Mouse (Mus musculus): ENCODE data around the gene Gm14851. TPM values are rescaled to one million over a fixed set of nuclear protein-coding genes. Genes with fewer than 3 reads are reported as not detected.

The Gm14851 gene
- not detected for total RNA-seq (2023)

GRCm38 (mm10) chr8:21095950-21096349 lies at the start of gene Gm14851:
Gm14851 (minus strand) TSS chr8:21096050.

GRCm38 (mm10) chr8:21134342-21134741 lies 38.5 kb upstream of the Gm14851 start, which contains the start of gene Defa30:
Defa30 (plus strand) TSS chr8:21134642.

GRCm38 (mm10) chr8:21084142-21084541 lies 11.7 kb downstream of the Gm14851 start, which contains the start of gene Defa25:
Defa25 (plus strand) TSS chr8:21084442.

GRCm38 (mm10) chr8:21064738-21065137 lies 31.1 kb downstream of the Gm14851 start, which contains the start of gene Defa35:
Defa35 (plus strand) TSS chr8:21065038.

GRCm38 (mm10) chr8:21054747-21055146 lies 41.1 kb downstream of the Gm14851 start, which contains the start of gene Defa23:
Defa23 (plus strand) TSS chr8:21055047.

Other genes with a start within 250 kb of the Gm14851 start
- gene Defb33, start 203.4 kb downstream of the Gm14851 start, total RNA-seq (2023), result not detected
- not detected for gene Gm15056, start 193.4 kb downstream of the Gm14851 start, total RNA-seq (2023)
- gene Gm6040, start 174.0 kb downstream of the Gm14851 start, total RNA-seq (2023), result not detected
- gene AY761185, start 151.3 kb downstream of the Gm14851 start, total RNA-seq (2023), result not detected
- gene Defa21, start 70.5 kb downstream of the Gm14851 start, total RNA-seq (2023), result not detected
- gene Defa23, start 41.0 kb downstream of the Gm14851 start, total RNA-seq (2023), result not detected
- not detected for gene Defa35, start 31.0 kb downstream of the Gm14851 start, total RNA-seq (2023)
- gene Defa25, start 11.6 kb downstream of the Gm14851 start, total RNA-seq (2023), result not detected
- gene Defa30, start 38.6 kb upstream of the Gm14851 start, total RNA-seq (2023), result not detected
- not detected for gene Defa22, start 66.2 kb upstream of the Gm14851 start, total RNA-seq (2023)
- gene Defa31, start 95.6 kb upstream of the Gm14851 start, total RNA-seq (2023), result not detected
- gene Gm15293, start 105.5 kb upstream of the Gm14851 start, total RNA-seq (2023), result not detected
- gene Gm15292, start 153.7 kb upstream of the Gm14851 start, total RNA-seq (2023), result not detected
- not detected for gene Defa27, start 219.5 kb upstream of the Gm14851 start, total RNA-seq (2023)
- not detected for gene Defa29, start 231.0 kb upstream of the Gm14851 start, total RNA-seq (2023)